Mouse (Mus musculus) bone marrow macrophage, adult 2 months (primary cell): ENCODE data around the gene Erc2. TPM values are rescaled to one million over a fixed set of nuclear protein-coding genes. Genes with fewer than 3 reads are reported as not detected.

ENCODE experiments used
- H3K27ac ChIP-seq: 2 replicates; pipeline ENCODE4 v1.5.1; 2012; ENCODE audit warnings: low read depth, low read length; ENCODE audit not compliant: insufficient read depth
- H3K4me1 ChIP-seq: 2 replicates; pipeline ENCODE4 v1.6.1; 2012; ENCODE audit warnings: low read length; ENCODE audit not compliant: control insufficient read depth, insufficient read depth
- H3K4me3 ChIP-seq: 2 replicates; pipeline ENCODE4 v1.5.1; 2012; ENCODE audit warnings: mild to moderate bottlenecking, low read length, moderate library complexity; ENCODE audit not compliant: insufficient read depth
- CTCF ChIP-seq: IDR thresholded peaks from 2 replicates; pipeline ENCODE4 v1.5.1; 2012; ENCODE audit warnings: low read depth, mild to moderate bottlenecking, low read length, moderate library complexity
- POLR2A ChIP-seq: IDR thresholded peaks from 2 replicates; pipeline ENCODE4 v1.6.1; 2012; ENCODE audit warnings: mild to moderate bottlenecking, low read depth, low read length, borderline replicate concordance
- polyA plus RNA-seq: library from polyadenylated mRNA; stranded (reverse); fragments of >200 nt; gene quantifications from 2 replicates; pipeline ENCODE4 v1.2.4, GENCODE M21; 2012; ENCODE audit not compliant: missing spikeins, insufficient read depth, insufficient read length

Erc2 gene
- polyA plus RNA-seq, 1 experiment = not detected

DNA sequence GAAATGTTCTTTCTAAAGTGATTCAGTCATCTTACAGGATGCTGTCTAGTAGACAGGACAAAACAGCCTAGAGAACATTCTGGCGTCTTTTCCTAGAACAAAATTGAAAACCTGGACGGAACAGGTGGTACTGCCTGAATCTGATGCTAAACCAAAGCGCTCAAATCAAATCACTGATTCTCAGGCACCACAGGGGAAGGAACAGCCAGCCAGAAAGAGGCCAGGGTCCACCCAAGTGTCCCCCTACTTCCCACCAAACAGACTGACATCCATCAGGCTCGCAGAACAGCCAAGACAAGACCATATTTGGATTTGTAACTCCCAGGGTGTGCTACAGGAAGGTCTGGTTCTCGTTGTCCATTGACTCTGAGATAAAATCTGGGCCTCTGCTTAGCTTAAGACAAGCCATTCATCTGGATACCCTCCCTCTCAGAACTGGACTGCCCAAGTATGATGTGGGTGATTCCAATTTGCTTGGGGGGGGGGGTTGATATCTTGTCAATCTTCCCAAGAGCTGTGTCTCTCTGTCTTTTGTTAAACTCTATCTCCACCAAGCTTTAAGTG is 783.1 kb downstream of the Erc2 start:
- no peak for TF ChIP-seq POLR2A
- H3K4me3 ChIP-seq = no peak overlapping the region
- no peaks in the 10 kb centered on the region for H3K4me1 ChIP-seq
- H3K27ac ChIP-seq = no peak overlapping the region

DNA sequence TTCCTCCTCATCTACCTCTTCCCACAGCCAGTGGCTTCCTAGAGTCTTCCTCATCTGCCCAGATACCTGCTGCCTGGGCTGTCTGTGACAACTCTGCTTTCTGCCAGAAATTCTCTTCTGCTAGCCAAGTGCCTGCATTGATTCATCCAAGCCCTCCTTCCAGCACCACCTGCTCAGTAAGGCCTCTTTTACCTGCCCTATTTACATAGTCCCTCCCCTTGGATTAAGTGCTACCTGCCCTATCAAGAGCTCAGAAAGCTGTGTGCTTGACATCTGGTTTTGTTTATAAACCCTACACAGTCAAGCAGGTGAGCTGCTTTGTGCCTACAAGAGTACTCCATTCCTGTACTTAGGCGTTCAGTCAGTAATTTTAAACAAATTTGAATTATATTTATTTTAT is 787.2 kb downstream of the Erc2 start:
- TF ChIP-seq POLR2A (no peak), CTCF (no peak)
- Histone ChIP-seq H3K27ac (no peak overlapping the region), H3K4me1 (no peaks in the 10 kb centered on the region), H3K4me3 (no peak overlapping the region)

DNA sequence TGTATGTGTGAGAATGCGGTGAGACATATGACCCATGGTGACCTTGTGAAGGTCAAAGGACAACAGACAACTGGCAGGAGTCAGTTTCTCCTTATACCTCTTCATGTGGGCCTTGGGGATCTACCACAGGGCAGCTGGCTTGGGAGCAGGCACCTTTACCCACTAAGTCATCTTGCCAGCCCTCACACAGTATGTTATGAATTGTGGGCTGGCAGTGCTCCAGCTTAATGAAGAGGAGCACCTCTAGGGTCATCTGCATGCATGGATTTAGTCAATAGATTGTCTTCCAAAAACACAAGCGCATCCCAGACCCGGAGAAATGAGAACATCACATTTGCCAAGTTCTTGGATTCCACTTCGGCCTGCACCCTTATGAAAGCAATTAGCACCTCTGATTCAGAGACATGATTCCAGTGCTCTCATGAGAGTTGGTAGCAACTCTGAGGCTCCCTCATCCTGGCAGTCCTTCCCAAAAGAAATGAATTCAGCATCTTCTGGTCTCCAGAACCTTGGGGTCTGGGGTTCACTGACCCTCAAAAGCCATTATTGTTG is 787.6 kb downstream of the Erc2 start:
- no peak overlapping the region for H3K4me3 ChIP-seq
- H3K27ac ChIP-seq = no peak overlapping the region
- H3K4me1 ChIP-seq = no peaks in the 10 kb centered on the region
- TF ChIP-seq CTCF (no peak), POLR2A (no peak)

DNA sequence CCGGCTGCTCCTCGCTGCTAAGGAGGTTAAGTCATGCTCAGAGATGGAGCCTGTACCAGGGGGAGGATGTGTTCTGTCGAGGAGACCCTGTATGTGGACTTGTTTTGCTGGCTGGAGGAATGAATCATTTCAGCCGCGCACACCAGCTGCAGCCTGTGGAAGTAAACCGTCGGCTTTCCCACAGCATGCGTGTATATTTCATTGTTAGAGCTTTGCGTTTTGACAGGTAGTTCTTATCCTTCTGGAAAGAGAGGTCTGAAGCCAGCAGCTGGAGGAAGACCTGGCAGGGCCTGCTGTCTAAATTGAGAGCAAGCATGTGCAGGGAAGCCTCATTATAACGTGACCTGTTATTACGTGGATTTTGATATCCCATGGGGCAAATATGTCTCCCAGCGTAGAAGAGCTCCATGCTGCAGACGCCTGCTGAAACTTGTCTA is 788.6 kb downstream of the Erc2 start:
- H3K4me3 ChIP-seq = no peak overlapping the region
- TF ChIP-seq CTCF = no peak
- H3K27ac ChIP-seq = no peak overlapping the region

DNA sequence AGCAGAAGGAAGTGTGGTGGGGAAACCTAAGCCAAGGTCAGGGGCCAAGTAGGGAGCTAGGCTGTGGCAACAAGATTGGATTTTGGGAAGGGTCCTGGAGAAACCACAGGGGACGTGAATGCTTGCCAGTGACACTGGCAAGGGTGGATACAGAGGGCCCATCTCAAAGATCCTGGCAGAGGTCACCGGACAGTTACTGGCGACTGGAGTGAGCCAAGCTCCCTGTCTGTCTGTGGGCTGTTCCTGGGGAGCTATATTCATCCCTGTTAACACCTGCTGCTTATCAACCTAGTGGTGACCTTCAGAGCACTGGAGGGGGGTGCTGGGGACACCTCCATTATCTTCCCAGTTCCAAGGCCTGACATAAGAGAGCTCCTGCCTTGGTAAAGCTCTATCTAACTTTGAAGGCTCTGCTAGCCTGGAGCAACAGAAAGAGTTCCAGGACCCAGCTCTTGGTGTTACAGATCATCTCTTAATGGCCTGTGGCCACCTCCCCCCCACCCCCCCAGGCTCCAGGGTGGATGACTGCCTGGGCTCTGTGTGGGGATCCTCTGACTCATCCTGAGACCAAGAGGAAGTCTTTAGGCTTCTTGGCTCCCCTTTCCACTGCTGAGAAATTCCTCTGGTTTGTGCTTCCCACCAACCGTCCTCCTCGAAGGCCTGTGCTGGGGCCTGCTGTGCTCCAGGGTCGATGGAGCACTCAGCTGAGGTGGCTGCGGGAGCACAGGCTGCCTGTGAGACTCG is 790.2 kb downstream of the Erc2 start:
- TF ChIP-seq POLR2A = no peak
- no peak for TF ChIP-seq CTCF
- Histone ChIP-seq H3K4me3 (no peak overlapping the region), H3K27ac (no peak overlapping the region), H3K4me1 (no peaks in the 10 kb centered on the region)

More for the DNA sequence above, 788.6 kb downstream of the Erc2 start:
- no peaks in the 10 kb centered on the region for H3K4me1 ChIP-seq

DNA sequence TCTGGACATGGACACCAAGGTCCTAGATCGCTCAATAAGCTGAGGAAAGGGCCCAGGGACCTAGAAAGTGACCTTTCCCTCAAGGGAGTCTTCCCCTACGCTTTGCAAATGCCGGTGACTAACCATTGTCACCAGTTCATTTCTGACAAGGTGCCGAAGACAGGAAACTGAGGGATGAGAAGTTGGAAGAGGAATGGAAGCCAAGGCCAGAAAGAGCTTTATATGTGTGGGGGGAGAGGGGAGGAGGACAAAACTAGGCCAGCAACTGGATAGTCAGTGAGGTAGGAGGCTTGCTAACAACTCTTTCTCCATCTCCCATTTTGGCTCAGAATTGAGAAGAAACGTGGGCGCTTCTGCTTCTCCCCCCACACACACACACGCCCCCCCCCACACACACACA is 791.3 kb downstream of the Erc2 start:
- H3K4me1 ChIP-seq = no peaks in the 10 kb centered on the region
- H3K4me3 ChIP-seq = no peak overlapping the region
- H3K27ac ChIP-seq = no peak overlapping the region
- no peak for TF ChIP-seq POLR2A
- TF ChIP-seq CTCF = no peak

DNA sequence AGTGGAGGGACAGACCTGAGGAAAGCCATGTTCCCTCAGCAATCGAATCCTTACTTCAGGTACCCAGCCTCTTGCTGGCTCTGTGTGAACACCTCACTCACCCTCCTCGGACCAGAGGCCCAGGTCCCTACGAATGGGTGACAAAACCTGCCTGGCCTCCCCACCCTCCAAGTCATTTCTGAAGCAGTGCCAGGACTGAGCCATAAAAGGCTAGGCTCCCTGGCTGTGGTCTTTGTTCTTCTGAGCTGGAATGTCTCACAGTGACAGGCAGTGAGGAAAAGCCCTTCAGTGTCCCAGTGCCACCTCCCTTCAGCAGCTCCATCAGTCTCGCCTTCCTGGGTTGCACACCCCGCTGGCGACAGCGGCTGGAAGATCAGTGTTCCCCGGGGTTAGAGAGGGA is 794.8 kb downstream of the Erc2 start:
- TF ChIP-seq POLR2A (no peak), CTCF (no peak)
- Histone ChIP-seq H3K4me1 (no peaks in the 10 kb centered on the region), H3K27ac (no peak overlapping the region), H3K4me3 (no peak overlapping the region)

DNA sequence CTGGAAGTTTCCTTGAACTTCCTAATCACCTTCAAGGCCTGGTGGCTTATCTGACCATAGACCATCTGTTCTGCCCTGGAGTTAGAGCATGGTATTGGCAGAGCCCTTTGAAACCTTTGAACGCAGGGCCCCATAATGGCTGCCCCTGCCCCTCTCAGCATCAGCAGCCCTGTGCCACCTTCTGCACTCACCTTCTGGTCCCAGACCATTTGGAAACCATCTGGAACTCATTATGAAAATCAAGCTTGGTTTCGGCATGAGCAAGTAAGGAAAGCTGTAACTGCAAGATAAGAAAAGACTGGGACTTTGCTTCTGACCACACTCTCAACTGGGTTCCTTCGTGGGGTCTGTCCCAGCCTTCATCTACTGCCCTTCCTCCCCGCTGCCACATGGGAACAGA is 796.3 kb downstream of the Erc2 start:
- Histone ChIP-seq H3K4me1 (no peaks in the 10 kb centered on the region), H3K27ac (no peak overlapping the region), H3K4me3 (no peak overlapping the region)
- TF ChIP-seq CTCF (no peak), POLR2A (no peak)

DNA sequence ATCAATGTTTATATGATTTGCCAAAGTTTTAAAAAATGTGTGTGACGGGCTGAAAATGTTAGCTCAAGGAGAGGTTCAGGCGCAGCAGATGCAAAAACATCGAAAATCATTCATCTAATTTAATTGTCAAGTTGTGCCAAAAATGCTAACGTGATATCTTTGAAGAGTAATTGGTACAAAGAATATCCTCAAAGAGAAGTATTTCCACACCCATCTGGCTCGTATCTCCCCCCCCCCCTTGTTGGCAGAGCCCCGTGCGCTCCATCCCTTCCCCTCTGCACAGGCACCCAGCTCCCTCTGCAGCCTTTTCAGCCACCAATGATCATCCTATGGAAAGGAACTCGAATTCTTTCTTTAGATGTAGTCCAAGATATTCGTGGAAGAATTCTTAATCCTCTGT is 797.0 kb downstream of the Erc2 start:
- no peak for TF ChIP-seq CTCF
- no peak for TF ChIP-seq POLR2A
- no peaks in the 10 kb centered on the region for H3K4me1 ChIP-seq
- H3K4me3 ChIP-seq = no peak overlapping the region
- no peak overlapping the region for H3K27ac ChIP-seq

DNA sequence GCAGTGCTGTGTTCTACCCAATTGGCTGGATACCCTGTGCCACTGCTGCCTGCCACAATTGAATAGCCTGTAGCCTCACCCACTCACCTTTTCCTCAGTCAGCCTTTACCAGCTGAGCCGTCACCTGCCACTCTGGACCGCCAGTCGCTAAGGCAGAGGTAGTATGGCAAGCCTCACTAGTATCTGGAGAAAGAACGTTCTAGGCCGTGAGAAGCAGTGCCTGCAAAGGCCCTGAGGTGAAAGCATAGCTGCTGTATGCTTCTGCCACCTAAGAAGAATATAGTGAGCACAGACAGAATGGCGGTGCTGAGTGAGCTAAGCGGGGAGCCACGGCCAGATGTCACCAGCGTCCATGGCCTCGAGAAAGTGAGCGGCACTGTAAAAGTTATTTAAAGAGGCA is 798.4 kb downstream of the Erc2 start:
- H3K4me1 ChIP-seq = no peaks in the 10 kb centered on the region
- TF ChIP-seq CTCF (no peak), POLR2A (no peak)
- H3K4me3 ChIP-seq = no peak overlapping the region
- H3K27ac ChIP-seq = no peak overlapping the region

DNA sequence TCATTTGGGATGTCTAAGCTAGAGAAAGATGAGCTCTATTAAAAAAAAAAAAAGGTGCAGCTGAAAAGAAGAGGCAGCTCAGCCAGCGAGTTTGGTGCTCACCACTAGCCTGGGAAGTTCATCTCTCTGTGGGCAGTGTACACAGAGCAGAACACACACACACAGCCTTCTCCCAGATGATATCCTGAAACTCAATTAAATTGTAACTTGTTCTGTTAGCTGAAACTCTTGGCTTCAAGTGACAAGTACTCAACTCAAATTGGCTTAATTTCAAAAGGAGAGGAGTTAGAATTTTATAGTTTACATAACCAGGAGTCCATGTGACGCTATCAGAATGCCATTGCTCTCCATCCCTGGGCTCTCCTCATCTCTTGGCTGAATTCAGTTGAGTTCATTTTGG is 804.4 kb downstream of the Erc2 start:
- TF ChIP-seq CTCF = no peak
- no peak for TF ChIP-seq POLR2A
- Histone ChIP-seq H3K4me3 (no peak overlapping the region), H3K27ac (no peak overlapping the region)

More for the DNA sequence above, 804.4 kb downstream of the Erc2 start:
- no peaks in the 10 kb centered on the region for H3K4me1 ChIP-seq
